Mouse (Mus musculus) heart, postnatal 4 days (tissue): ENCODE data around the gene Pla1a. TPM values are rescaled to one million over a fixed set of nuclear protein-coding genes. Genes with fewer than 3 reads are reported as not detected.

Source experiments
- total RNA-seq, 2 experiments: library from RNA; stranded (reverse); gene quantifications; 2 replicates each; pipeline ENCODE4 v1.2.3; 2021

The Pla1a gene
- total RNA-seq, 2 experiments from 2014 or later: 5.8 to 5.9 TPM

Other genes with a start within 250 kb of the Pla1a start
- not detected for gene Nr1i2, start 138.3 kb downstream of the Pla1a start, total RNA-seq
- gene Maats1, start 91.0 kb downstream of the Pla1a start, total RNA-seq: under 1 TPM in 1 of 2 experiments, not detected in 1; 0.09 TPM
- 100 to 1,000 TPM; 203 to 222 TPM for gene Cox17, start 86.2 kb downstream of the Pla1a start, total RNA-seq
- gene Gm21987, start 86.1 kb downstream of the Pla1a start, total RNA-seq: 1 to 10 TPM; 1.1 to 1.6 TPM
- gene Popdc2, start 70.9 kb downstream of the Pla1a start, total RNA-seq: 100 to 1,000 TPM; 764 to 831 TPM
- gene Adprh, start 19.6 kb upstream of the Pla1a start, total RNA-seq: 10 to 100 TPM; 34.1 to 35.3 TPM
- gene Cd80, start 22.4 kb upstream of the Pla1a start, total RNA-seq: under 1 TPM; 0.26 to 0.27 TPM
- 10 to 100 TPM; 56.8 to 58.2 TPM for gene Timmdc1, start 89.5 kb upstream of the Pla1a start, total RNA-seq
- 10 to 100 TPM; 14.0 to 15.4 TPM for gene Poglut1, start 117.1 kb upstream of the Pla1a start, total RNA-seq
- 10 to 100 TPM; 31.2 to 33.6 TPM for gene Tmem39a, start 125.6 kb upstream of the Pla1a start, total RNA-seq